Mouse (Mus musculus) lung, adult 2 months (tissue): Measurements from ENCODE around the gene Ptger3.

Experiments
- CTCF ChIP-seq: fragments of 200-500 bp; IDR thresholded peaks from 2 replicates; pipeline ENCODE4 v1.5.1; 2011; ENCODE audit warnings: mild to moderate bottlenecking, low read length, control low read depth; ENCODE audit not compliant: insufficient read depth
- POLR2A ChIP-seq: fragments of 200-500 bp; IDR thresholded peaks from 2 replicates; pipeline ENCODE4 v1.6.1; 2011; ENCODE audit warnings: low read depth, mild to moderate bottlenecking, control low read depth, low read length, borderline replicate concordance; ENCODE audit errors: extremely low read depth

GRCm38 (mm10) chr3:157641634-157642033 is 74.9 kb downstream of the Ptger3 start:
- TF ChIP-seq POLR2A (no peak), CTCF (no peak)
